Mouse (Mus musculus) cerebellum, adult 2 months (tissue): ENCODE data around the gene Prkcg.

ENCODE experiments used
- CTCF ChIP-seq: fragments of 200-500 bp; IDR thresholded peaks from 2 replicates; pipeline ENCODE4 v1.5.1; 2011; ENCODE audit warnings: low read depth, mild to moderate bottlenecking, control low read depth, low read length, moderate library complexity, borderline replicate concordance; ENCODE audit not compliant: insufficient read depth
- POLR2A ChIP-seq: fragments of 200-500 bp; IDR thresholded peaks from 2 replicates; pipeline ENCODE4 v1.6.1; 2011; ENCODE audit warnings: low read length, control low read depth, borderline replicate concordance; ENCODE audit not compliant: insufficient read depth

- TF ChIP-seq CTCF = no peak
- TF ChIP-seq POLR2A = no peak
Observed at GRCm38 (mm10) chr7:3365547-3366279, 76.7 kb downstream of the Prkcg start.
